Mouse (Mus musculus): ENCODE results near the gene Olfr221. TPM values are rescaled to one million over a fixed set of nuclear protein-coding genes. Genes with fewer than 3 reads are reported as not detected.

Olfr221 gene
- polyA plus RNA-seq, 1 experiment from 2014 or later = not detected

- DNase-seq (ENCODE audit: low spot score) (no peak), ATAC-seq (ENCODE audit: insufficient read depth, low FRiP score, low TSS enrichment) (no peak)
- Histone ChIP-seq H3K27me3 (ENCODE audit: control insufficient read depth, insufficient read depth, low read length) (no peaks in the 10 kb centered on the region), H3K4me3 (ENCODE audit: low read depth, low read length) (no peak overlapping the region), H3K9me3 (ENCODE audit: control insufficient read depth, low read length) (no peaks in the 10 kb centered on the region), H3K36me3 (ENCODE audit: control insufficient read depth, insufficient read depth, low read length) (no peaks in the 10 kb centered on the region), H3K27ac (ENCODE audit: low read depth, low read length) (peak overlapping the region; percentile 24), H3K4me1 (ENCODE audit: control insufficient read depth, insufficient read depth, low read length) (peaks cover 43% of the 10 kb centered on the region), H3K9ac (ENCODE audit: low read length) (no peak overlapping the region), H3K4me2 (ENCODE audit: low read depth) (no peak overlapping the region)
- WGBS = 71% methylated on average over 13 of the region's 13 CpGs
These were observed 25.4 kb downstream of the Olfr221 start for GRCm38 (mm10) chr14:52016625-52017405.

GRCm38 (mm10) chr14:52015445-52016100, 26.7 kb downstream of the Olfr221 start, which contains the start of gene Tmem253:
Gene Tmem253, plus strand, starts transcription at chr14:52015658.
- no peak for DNase-seq (ENCODE audit: low spot score)
- H3K4me2 ChIP-seq (ENCODE audit: low read depth) = peak within 1 kb of the TSS; percentile 51
- ATAC-seq (ENCODE audit: insufficient read depth, low FRiP score, low TSS enrichment) = no peak
- peak within 1 kb of the TSS; percentile 82 for H3K4me3 ChIP-seq (ENCODE audit: low read depth, low read length)
- whole genome bisulfite sequencing = 31% methylated on average over 6 of the region's 6 CpGs
- no peaks in the 10 kb centered on the region for H3K36me3 ChIP-seq (ENCODE audit: control insufficient read depth, insufficient read depth, low read length)
- H3K27me3 ChIP-seq (ENCODE audit: control insufficient read depth, insufficient read depth, low read length) = no peaks in the 10 kb centered on the region
- H3K9ac ChIP-seq (ENCODE audit: low read length) = peak within 1 kb of the TSS; percentile 97
- H3K27ac ChIP-seq (ENCODE audit: low read depth, low read length) = peak within 1 kb of the TSS; percentile 100
- peaks cover 51% of the 10 kb centered on the region for H3K4me1 ChIP-seq (ENCODE audit: control insufficient read depth, insufficient read depth, low read length)
- H3K9me3 ChIP-seq (ENCODE audit: control insufficient read depth, low read length) = no peaks in the 10 kb centered on the region

GRCm38 (mm10) chr14:52014761-52015311, 27.4 kb downstream of the Olfr221 start:
- peaks cover 53% of the 10 kb centered on the region for H3K4me1 ChIP-seq (ENCODE audit: control insufficient read depth, insufficient read depth, low read length)
- H3K9ac ChIP-seq (ENCODE audit: low read length) = peak overlapping the region; percentile 97
- peak overlapping the region; percentile 100 for H3K27ac ChIP-seq (ENCODE audit: low read depth, low read length)
- peak overlapping the region; percentile 51 for H3K4me2 ChIP-seq (ENCODE audit: low read depth)
- H3K36me3 ChIP-seq (ENCODE audit: control insufficient read depth, insufficient read depth, low read length) = no peaks in the 10 kb centered on the region
- peak; percentile 78 for DNase-seq (ENCODE audit: low spot score)
- no peaks in the 10 kb centered on the region for H3K27me3 ChIP-seq (ENCODE audit: control insufficient read depth, insufficient read depth, low read length)
- ATAC-seq (ENCODE audit: insufficient read depth, low FRiP score, low TSS enrichment) = peak; percentile 20; the same call in 1 of the 2 replicates
- H3K4me3 ChIP-seq (ENCODE audit: low read depth, low read length) = peak overlapping the region; percentile 82
- WGBS = 1% methylated on average over 18 of the region's 28 CpGs
- H3K9me3 ChIP-seq (ENCODE audit: control insufficient read depth, low read length) = no peaks in the 10 kb centered on the region

- Histone ChIP-seq H3K9me3 (ENCODE audit: control insufficient read depth, low read length) (no peaks in the 10 kb centered on the region), H3K27me3 (ENCODE audit: control insufficient read depth, insufficient read depth, low read length) (no peaks in the 10 kb centered on the region), H3K27ac (ENCODE audit: low read depth, low read length) (peak overlapping the region; percentile 100), H3K4me1 (ENCODE audit: control insufficient read depth, insufficient read depth, low read length) (peaks cover 58% of the 10 kb centered on the region), H3K36me3 (ENCODE audit: control insufficient read depth, insufficient read depth, low read length) (no peaks in the 10 kb centered on the region), H3K9ac (ENCODE audit: low read length) (peak overlapping the region; percentile 97), H3K4me2 (ENCODE audit: low read depth) (peak overlapping the region; percentile 51), H3K4me3 (ENCODE audit: low read depth, low read length) (peak overlapping the region; percentile 82)
- ATAC-seq (ENCODE audit: insufficient read depth, low FRiP score, low TSS enrichment) = peak; percentile 6; the same call in 1 of the 2 replicates
- no peak for DNase-seq (ENCODE audit: low spot score)
- WGBS = 0% methylated on average over 5 of the region's 80 CpGs
These were observed 27.9 kb downstream of the Olfr221 start for GRCm38 (mm10) chr14:52014271-52014760.

- Histone ChIP-seq H3K4me1 (ENCODE audit: control insufficient read depth, insufficient read depth, low read length) (peaks cover 58% of the 10 kb centered on the region), H3K4me3 (ENCODE audit: low read depth, low read length) (peak overlapping the region; percentile 82), H3K4me2 (ENCODE audit: low read depth) (peak overlapping the region; percentile 51), H3K27me3 (ENCODE audit: control insufficient read depth, insufficient read depth, low read length) (no peaks in the 10 kb centered on the region), H3K9ac (ENCODE audit: low read length) (peak overlapping the region; percentile 97), H3K9me3 (ENCODE audit: control insufficient read depth, low read length) (no peaks in the 10 kb centered on the region), H3K27ac (ENCODE audit: low read depth, low read length) (peak overlapping the region; percentile 100), H3K36me3 (ENCODE audit: control insufficient read depth, insufficient read depth, low read length) (no peaks in the 10 kb centered on the region; the same call in 1 of the 2 replicates)
- DNase-seq (ENCODE audit: low spot score) (peak; percentile 68), ATAC-seq (ENCODE audit: insufficient read depth, low FRiP score, low TSS enrichment) (peak; percentile 3; the same call in 1 of the 2 replicates)
- under 1% methylated on average over 14 of the region's 24 CpGs for WGBS
These were observed 28.5 kb downstream of the Olfr221 start for GRCm38 (mm10) chr14:52013771-52014219.

- Histone ChIP-seq H3K9me3 (ENCODE audit: control insufficient read depth, low read length) (no peaks in the 10 kb centered on the region), H3K4me3 (ENCODE audit: low read depth, low read length) (peak overlapping the region; percentile 82), H3K4me1 (ENCODE audit: control insufficient read depth, insufficient read depth, low read length) (peaks cover 56% of the 10 kb centered on the region), H3K9ac (ENCODE audit: low read length) (peak overlapping the region; percentile 97), H3K36me3 (ENCODE audit: control insufficient read depth, insufficient read depth, low read length) (peaks cover 6% of the 10 kb centered on the region), H3K27me3 (ENCODE audit: control insufficient read depth, insufficient read depth, low read length) (no peaks in the 10 kb centered on the region), H3K27ac (ENCODE audit: low read depth, low read length) (peak overlapping the region; percentile 100), H3K4me2 (ENCODE audit: low read depth) (peak overlapping the region; percentile 51)
- ATAC-seq (ENCODE audit: insufficient read depth, low FRiP score, low TSS enrichment) (no peak), DNase-seq (ENCODE audit: low spot score) (no peak)
- WGBS = 31% methylated on average over 8 of the region's 8 CpGs
These were observed 29.1 kb downstream of the Olfr221 start for GRCm38 (mm10) chr14:52013021-52013610.

- ATAC-seq (ENCODE audit: insufficient read depth, low FRiP score, low TSS enrichment) = no peak
- Histone ChIP-seq H3K4me2 (ENCODE audit: low read depth) (peak overlapping the region; percentile 51), H3K27ac (ENCODE audit: low read depth, low read length) (peak overlapping the region; percentile 100), H3K4me1 (ENCODE audit: control insufficient read depth, insufficient read depth, low read length) (peaks cover 56% of the 10 kb centered on the region), H3K9me3 (ENCODE audit: control insufficient read depth, low read length) (no peaks in the 10 kb centered on the region), H3K36me3 (ENCODE audit: control insufficient read depth, insufficient read depth, low read length) (peaks cover 7% of the 10 kb centered on the region), H3K9ac (ENCODE audit: low read length) (peak overlapping the region; percentile 97), H3K4me3 (ENCODE audit: low read depth, low read length) (peak overlapping the region; percentile 82), H3K27me3 (ENCODE audit: control insufficient read depth, insufficient read depth, low read length) (no peaks in the 10 kb centered on the region)
- DNase-seq (ENCODE audit: low spot score) = no peak
- WGBS = 58% methylated on average over 5 of the region's 5 CpGs
These were observed 29.7 kb downstream of the Olfr221 start for GRCm38 (mm10) chr14:52012553-52012952.

GRCm38 (mm10) chr14:52012085-52012484, 30.2 kb downstream of the Olfr221 start:
- peak overlapping the region; percentile 100 for H3K27ac ChIP-seq (ENCODE audit: low read depth, low read length)
- H3K36me3 ChIP-seq (ENCODE audit: control insufficient read depth, insufficient read depth, low read length) = peaks cover 9% of the 10 kb centered on the region
- no peak for ATAC-seq (ENCODE audit: insufficient read depth, low FRiP score, low TSS enrichment)
- no peak for DNase-seq (ENCODE audit: low spot score)
- WGBS = 68% methylated on average over 4 of the region's 4 CpGs
- H3K4me2 ChIP-seq (ENCODE audit: low read depth) = peak overlapping the region; percentile 51
- H3K4me1 ChIP-seq (ENCODE audit: control insufficient read depth, insufficient read depth, low read length) = peaks cover 56% of the 10 kb centered on the region
- 0 out of 2 replicates have a peak overlapping the region, but pooled peaks have one; percentile 13 for H3K4me3 ChIP-seq (ENCODE audit: low read depth, low read length)
- H3K27me3 ChIP-seq (ENCODE audit: control insufficient read depth, insufficient read depth, low read length) = no peaks in the 10 kb centered on the region
- no peaks in the 10 kb centered on the region for H3K9me3 ChIP-seq (ENCODE audit: control insufficient read depth, low read length)
- H3K9ac ChIP-seq (ENCODE audit: low read length) = no peak overlapping the region; the same call in 1 of the 2 replicates

Data from neural tube, embryonic 11.5 days (tissue).